Mouse (Mus musculus) intestine, postnatal 0 days (tissue): ENCODE results near the gene Eya4. TPM values are rescaled to one million over a fixed set of nuclear protein-coding genes. Genes with fewer than 3 reads are reported as not detected.
A peak's percentile ranks its signal among the peaks of the same experiment; 100 is the strongest.

ENCODE experiments used
- ATAC-seq: fragments of 200-750 bp; cut with Nextera tagmentation; 2 replicates; pipeline ENCODE4 v1.8.0; 2017; ENCODE audit warnings: mild to moderate bottlenecking, moderate TSS enrichment, moderate library complexity
- H3K27ac ChIP-seq: fragments of 300-500 bp; sonication (generic); 2 replicates; pipeline ENCODE4 v1.5.1; 2014; ENCODE audit warnings: mild to moderate bottlenecking, low read depth, low read length, moderate library complexity
- H3K27me3 ChIP-seq: fragments of 300-500 bp; sonication (generic); replicated peaks from 2 replicates; pipeline ENCODE4 v1.6.1; 2014; ENCODE audit warnings: low read length, mixed read lengths; ENCODE audit not compliant: control insufficient read depth, insufficient read depth
- H3K36me3 ChIP-seq: fragments of 300-500 bp; sonication (generic); 2 replicates; pipeline ENCODE4 v1.6.1; 2014; ENCODE audit warnings: mild to moderate bottlenecking, moderate library complexity; ENCODE audit not compliant: control insufficient read depth, insufficient read depth
- H3K4me1 ChIP-seq: fragments of 300-500 bp; sonication (generic); replicated peaks from 2 replicates; pipeline ENCODE4 v1.6.1; 2014; ENCODE audit warnings: antibody characterized with exemption, low read length, mixed read lengths; ENCODE audit not compliant: control insufficient read depth, insufficient read depth
- H3K4me2 ChIP-seq: fragments of 300-500 bp; sonication (generic); replicated peaks from 2 replicates; pipeline ENCODE4 v1.6.1; 2014; ENCODE audit warnings: low read depth, mild to moderate bottlenecking, moderate library complexity
- H3K4me3 ChIP-seq: fragments of 300-500 bp; sonication (generic); 2 replicates; pipeline ENCODE4 v1.5.1; 2014; ENCODE audit warnings: low read depth, low read length
- H3K9ac ChIP-seq: fragments of 300-500 bp; sonication (generic); 2 replicates; pipeline ENCODE4 v1.6.1; 2014; ENCODE audit warnings: mild to moderate bottlenecking, low read depth, low read length
- H3K9me3 ChIP-seq: fragments of 300-500 bp; sonication (generic); 2 replicates; pipeline ENCODE4 v1.6.1; 2016; ENCODE audit warnings: mixed run types; ENCODE audit not compliant: control insufficient read depth
- CTCF ChIP-seq: sonication (generic); IDR thresholded peaks from 2 replicates; pipeline ENCODE4 v1.5.1; 2016; ENCODE audit warnings: low read depth, mild to moderate bottlenecking, control low read depth, antibody characterized with exemption, moderate library complexity
- WGBS: fragments of 180-500 bp; shearing (Covaris S2); extraction: QIAGEN DNeasy Blood & Tissue Kit; methylation state at CpG from one replicate; pipeline ENCODE4 v1.1.7; 2014; 5-methylcytosine and 5-hydroxymethylcytosine counted together
- polyA plus RNA-seq: library from polyadenylated mRNA; unstranded; fragments of >200 nt; fragmentation: Nextera tagmentation; extraction: Ambion mirVana; gene quantifications from 2 replicates; pipeline ENCODE4 v1.2.1, GENCODE M21; 2015

Gene Eya4
- polyA plus RNA-seq, 1 experiment from 2014 or later, result 0.69 TPM

DNA sequence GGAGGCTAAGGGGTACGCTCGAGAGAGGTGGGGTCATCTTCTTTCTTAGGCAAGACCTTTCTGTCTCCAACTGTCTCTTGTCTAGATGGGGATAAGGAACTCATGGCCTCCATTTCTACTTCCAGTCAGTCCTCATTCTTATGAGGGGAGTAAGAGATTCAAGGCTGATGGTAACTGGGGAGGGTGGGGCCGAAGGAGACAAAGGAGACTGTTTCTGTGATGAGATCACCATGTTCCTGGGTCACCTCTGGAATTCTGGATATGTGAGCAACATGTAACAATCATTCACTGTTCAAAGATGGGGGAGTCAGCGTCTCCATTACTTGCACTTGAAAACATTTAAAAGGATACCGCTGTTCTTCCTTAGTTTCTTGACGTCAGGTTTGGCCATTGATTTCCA, 165.2 kb downstream of the Eya4 start:
- Histone ChIP-seq H3K4me2 (no peak overlapping the region), H3K9me3 (no peaks in the 10 kb centered on the region), H3K4me1 (no peaks in the 10 kb centered on the region), H3K9ac (no peak overlapping the region), H3K27ac (no peak overlapping the region), H3K4me3 (no peak overlapping the region), H3K27me3 (no peaks in the 10 kb centered on the region), H3K36me3 (no peaks in the 10 kb centered on the region)
- TF ChIP-seq CTCF, result no peak
- ATAC-seq, result no peak
- WGBS, result 88% methylated on average over 6 of the region's 6 CpGs

DNA sequence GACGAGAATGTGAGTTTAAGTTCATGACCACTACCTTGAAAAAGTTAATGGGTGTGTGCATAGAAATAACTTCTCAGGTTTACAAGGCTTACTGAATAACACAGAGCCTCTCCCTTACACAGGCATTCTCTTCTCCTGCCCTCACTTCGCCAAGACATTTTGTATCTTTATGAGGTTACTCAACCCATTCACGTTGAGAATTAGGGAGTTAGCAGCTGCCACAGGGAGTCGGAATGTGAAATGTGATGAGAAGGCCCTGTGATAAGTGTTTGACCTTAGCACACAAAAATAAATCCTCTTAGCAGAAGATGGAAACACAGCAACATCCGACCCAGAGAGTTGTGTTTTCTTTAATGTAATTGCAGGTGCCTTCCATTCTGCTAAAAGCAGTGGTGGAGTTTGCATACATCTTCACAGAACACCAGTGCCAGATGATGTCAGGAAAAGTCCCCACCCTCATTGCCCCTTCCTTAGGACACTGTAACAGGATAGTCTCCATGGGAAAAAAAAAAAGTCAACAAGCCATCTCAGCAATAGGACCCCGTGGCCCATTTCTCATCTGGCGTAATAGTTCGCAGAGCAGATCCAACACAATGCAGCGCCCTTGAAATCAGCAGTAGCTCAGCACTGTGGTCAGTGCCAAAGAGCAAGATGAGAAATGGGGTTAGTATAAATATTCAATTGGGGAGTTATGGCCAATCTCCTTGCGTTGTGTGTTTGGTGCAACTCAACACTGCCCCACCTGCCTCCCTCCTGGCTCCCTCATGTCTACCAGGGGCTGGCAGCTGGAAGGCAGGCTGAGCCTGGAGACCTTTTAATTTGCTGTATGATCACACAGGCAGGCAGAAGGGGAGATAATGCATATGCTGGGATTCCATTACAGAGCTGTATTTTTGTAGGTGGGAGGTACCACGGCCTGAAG, 168.8 kb downstream of the Eya4 start:
- WGBS, result 86% methylated on average over 11 of the region's 11 CpGs
- H3K36me3 ChIP-seq, result no peaks in the 10 kb centered on the region
- no peak overlapping the region for H3K4me3 ChIP-seq
- no peak for ATAC-seq
- no peaks in the 10 kb centered on the region for H3K27me3 ChIP-seq
- no peak overlapping the region for H3K27ac ChIP-seq
- no peaks in the 10 kb centered on the region for H3K4me1 ChIP-seq
- no peak overlapping the region for H3K9ac ChIP-seq
- no peaks in the 10 kb centered on the region for H3K9me3 ChIP-seq
- no peak for TF ChIP-seq CTCF
- no peak overlapping the region for H3K4me2 ChIP-seq

DNA sequence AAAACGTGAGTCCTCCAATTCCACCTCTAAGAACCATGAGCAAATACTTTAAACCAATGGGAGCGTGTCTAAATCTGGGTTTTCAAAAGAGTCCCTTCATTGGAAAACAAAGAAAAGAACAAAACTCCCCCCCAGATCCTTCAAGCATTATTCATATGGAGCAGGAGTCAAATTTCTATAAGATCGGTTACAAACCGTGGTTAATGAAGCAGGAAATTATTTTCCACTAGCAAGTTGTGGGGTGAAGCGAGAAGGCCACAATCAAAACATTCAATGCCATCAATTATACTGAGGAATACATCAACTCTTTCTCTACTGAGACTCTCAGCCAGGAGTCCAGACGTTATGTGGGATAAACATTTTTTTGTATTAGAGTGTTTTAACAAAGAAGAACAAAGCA, 171.3 kb downstream of the Eya4 start:
- H3K9me3 ChIP-seq, result no peaks in the 10 kb centered on the region
- H3K27ac ChIP-seq, result no peak overlapping the region
- no peak for ATAC-seq
- TF ChIP-seq CTCF, result no peak
- H3K4me1 ChIP-seq, result no peaks in the 10 kb centered on the region
- H3K36me3 ChIP-seq, result no peaks in the 10 kb centered on the region
- 78% methylated on average over 6 of the region's 6 CpGs for WGBS
- no peak overlapping the region for H3K4me2 ChIP-seq
- H3K4me3 ChIP-seq, result no peak overlapping the region
- no peaks in the 10 kb centered on the region for H3K27me3 ChIP-seq
- no peak overlapping the region for H3K9ac ChIP-seq

DNA sequence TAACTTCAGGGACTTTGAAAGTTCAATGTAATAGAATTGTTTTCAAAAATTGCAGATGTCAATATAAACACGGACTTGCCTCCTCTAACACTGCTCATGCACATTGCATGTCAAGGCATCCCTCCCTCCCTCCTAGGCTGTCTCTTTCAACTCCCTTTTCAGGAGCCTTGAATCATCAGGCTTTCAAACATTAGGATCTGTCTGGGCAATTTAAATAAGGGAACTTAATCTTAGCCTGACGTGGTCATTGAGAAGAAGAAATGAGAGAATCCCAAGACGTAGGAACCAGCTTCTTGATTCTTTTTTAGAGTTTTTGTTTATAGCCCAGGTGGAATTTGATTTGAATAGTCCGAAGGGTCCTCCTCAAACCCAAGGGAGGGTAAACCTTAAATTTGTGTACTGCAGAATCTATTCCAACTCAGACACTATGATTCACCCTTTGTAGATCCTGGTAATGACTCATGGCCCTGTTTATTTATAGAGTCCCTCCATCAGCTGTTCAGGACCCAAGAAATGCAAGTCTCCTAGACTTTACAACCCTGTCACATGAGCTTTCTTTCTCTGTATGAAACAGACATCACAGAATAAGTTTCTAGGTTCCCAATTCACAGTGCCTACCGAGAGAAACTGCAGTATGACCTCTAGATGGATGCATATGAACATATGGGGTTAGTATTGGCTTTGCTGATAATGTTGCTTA, 173.1 kb downstream of the Eya4 start:
- no peak for ATAC-seq
- no peak for TF ChIP-seq CTCF
- H3K9me3 ChIP-seq, result no peaks in the 10 kb centered on the region
- WGBS, result 76% methylated on average over 5 of the region's 5 CpGs
- H3K4me1 ChIP-seq, result no peaks in the 10 kb centered on the region
- no peak overlapping the region for H3K9ac ChIP-seq
- no peaks in the 10 kb centered on the region for H3K36me3 ChIP-seq
- no peak overlapping the region for H3K27ac ChIP-seq
- H3K4me3 ChIP-seq, result no peak overlapping the region
- no peak overlapping the region for H3K4me2 ChIP-seq
- no peaks in the 10 kb centered on the region for H3K27me3 ChIP-seq

DNA sequence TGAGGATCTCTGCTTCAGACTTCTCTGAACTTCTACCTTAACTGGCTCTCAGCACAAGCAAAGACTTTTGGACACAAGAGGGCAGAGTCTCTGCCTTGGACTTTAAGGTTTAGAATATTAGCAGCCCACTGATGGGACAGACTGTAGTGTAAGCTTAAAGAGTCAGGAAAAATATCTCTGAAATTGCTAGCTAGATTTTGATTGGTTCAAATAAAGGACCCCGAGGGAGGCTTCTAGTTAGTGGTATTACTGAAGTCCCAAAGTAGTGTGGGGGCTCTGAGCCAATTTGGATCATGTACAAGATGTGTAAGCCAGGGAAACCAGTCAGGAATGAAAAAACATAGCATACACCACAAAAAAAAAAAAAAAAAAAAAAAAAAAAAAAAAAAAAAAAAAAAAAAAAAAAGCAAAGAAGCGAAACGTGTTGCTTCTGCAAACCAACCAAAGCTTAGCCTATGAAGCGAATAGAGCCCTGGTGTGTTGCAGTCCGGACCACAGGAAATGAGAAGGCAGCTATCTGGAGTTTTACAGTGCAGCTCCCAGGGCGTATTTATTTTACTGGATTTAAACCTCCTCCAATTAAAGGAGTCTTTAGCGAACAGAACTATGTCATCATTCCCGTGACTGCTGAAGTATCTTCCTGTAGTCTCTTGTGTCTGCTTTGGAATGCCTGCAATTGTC, 173.8 kb downstream of the Eya4 start:
- H3K9me3 ChIP-seq, result no peaks in the 10 kb centered on the region
- TF ChIP-seq CTCF, result peak; percentile 30; the same call in 1 of the 2 replicates
- no peak overlapping the region for H3K4me2 ChIP-seq
- 57% methylated on average over 8 of the region's 8 CpGs for WGBS
- H3K4me1 ChIP-seq, result no peaks in the 10 kb centered on the region
- H3K9ac ChIP-seq, result no peak overlapping the region
- no peaks in the 10 kb centered on the region for H3K36me3 ChIP-seq
- H3K27me3 ChIP-seq, result no peaks in the 10 kb centered on the region
- H3K4me3 ChIP-seq, result no peak overlapping the region
- no peak for ATAC-seq
- H3K27ac ChIP-seq, result no peak overlapping the region

DNA sequence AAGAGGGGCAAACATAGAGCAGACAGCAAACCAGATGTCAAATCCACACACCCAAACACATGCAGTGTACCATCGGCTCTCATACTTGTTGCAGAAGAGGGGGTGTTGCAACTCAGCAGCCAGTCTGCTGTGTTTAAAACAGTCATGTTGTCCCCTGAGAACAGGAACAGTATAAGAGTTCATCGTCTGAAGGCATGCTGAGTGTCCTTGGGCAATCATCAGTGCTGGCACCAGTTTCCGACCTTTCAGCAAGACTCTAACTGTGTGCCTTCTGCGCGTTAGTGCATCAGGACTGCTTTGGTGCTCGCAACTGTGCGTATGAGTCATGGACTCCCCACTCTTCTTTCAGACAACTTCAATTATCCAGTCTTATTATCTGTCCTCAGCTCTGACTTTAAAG, 179.0 kb downstream of the Eya4 start:
- WGBS, result 90% methylated on average over 7 of the region's 7 CpGs
- H3K4me1 ChIP-seq, result no peaks in the 10 kb centered on the region

More for the DNA sequence above, 179.0 kb downstream of the Eya4 start:
- Histone ChIP-seq H3K4me3 (no peak overlapping the region), H3K4me2 (no peak overlapping the region), H3K9ac (no peak overlapping the region), H3K9me3 (no peaks in the 10 kb centered on the region), H3K36me3 (no peaks in the 10 kb centered on the region), H3K27ac (no peak overlapping the region), H3K27me3 (no peaks in the 10 kb centered on the region)
- ATAC-seq, result no peak
- TF ChIP-seq CTCF, result no peak
